Mouse (Mus musculus) urinary bladder, postnatal 10 days (tissue): ENCODE data around the gene Hemk1.

Experiments used
- DNase-seq: peaks from one replicate; pipeline ENCODE4 v3.0.0; 2022; ENCODE audit warnings: low spot score

The Hemk1 gene

DNA sequence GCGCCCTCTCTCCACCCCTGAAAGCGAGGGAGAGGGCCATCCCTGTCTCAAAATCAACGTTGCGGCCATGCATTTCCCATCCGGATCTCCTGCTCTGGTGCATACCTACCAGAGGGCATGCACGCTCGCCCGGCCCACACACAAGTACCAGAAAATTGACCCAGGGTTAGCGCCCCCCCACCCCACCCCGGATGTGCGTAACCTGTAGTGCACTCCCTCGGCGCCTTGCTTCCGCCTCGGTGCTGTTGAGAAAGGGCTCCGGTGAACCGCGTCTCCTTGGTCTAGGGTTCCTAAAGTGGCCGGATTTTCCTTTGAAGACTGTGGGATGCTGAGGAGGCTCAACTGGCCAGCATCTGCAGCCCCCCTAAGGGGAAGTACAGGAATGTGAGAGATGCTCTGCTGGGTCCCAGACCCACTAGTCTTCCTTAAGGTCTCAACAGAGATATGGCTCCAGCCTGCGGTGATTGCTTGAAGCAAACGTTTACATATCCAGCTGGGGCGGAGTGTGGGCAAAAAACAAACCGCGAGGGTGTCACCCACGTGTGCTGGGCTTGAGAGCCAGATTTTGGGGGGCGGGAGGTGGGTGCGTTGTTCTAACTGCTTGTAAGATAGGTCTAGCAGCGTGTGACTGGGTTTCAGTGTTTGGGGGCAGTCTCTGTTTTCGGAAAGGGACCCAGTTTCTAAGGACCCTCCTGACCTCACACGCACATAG, at the start of gene Hemk1:
Hemk1 (minus strand) TSS at position 179 of the 712 bp plus-strand sequence.
- DNase-seq, result no peak

DNA sequence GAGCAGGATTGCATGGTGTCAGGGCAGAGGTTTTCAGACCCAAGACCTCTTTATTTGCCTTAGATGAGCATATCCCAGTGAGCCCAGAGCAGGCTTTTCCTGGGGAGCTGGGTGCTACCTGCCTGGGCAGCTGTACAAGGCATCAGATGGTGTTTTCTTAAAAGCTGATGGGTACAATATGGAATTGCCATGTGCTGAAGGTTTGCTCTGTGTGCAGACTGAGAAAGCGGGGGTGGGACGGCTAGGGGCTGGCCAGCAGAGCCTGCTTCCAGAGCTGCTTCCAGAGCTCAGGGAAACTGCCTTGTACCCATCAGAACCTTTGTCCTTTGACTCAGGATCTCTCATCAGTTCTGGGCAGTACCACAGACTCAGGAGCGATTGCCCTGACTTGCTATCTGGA, 49.6 kb upstream of the Hemk1 start:
- DNase-seq, result no peak

DNA sequence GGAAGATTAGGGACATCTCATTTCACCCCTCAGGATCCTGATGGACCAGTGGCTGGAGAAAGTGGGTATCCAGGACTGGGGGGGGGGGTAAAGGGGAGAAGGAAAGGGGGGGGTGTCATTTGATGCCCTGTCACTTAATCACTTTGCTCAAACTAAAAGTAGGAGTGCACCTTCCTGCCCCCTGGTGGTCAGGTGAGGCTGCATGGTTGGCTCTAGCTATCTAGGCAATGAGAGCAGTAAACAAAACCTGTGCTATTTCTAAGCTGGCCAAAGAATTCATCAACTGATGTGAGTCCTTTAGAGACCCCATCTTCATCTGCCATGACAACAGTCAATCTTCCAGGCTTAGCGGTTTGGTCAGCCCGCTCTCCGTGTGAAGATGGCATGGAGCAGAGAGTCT, 48.6 kb upstream of the Hemk1 start:
- no peak for DNase-seq

DNA sequence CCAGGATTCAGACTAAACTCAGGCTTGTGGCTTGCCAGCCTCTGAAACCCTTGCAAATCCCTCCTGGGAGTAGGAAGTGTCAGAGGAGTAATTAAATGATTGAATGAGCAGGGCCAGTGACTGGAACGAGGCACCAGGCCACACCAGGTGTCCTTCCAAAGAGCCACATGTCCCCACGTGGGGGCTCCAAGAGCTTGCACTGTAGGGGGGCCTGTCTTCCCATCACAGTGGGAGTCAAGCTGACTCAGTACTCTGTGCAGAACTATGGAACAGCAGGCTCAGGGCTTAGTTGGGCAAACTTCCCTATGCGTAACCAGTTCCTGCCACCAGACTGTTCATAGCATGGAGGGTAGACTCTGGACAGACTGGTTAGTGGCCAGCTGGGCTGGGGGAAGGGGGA, 46.2 kb upstream of the Hemk1 start:
- DNase-seq, result no peak

DNA sequence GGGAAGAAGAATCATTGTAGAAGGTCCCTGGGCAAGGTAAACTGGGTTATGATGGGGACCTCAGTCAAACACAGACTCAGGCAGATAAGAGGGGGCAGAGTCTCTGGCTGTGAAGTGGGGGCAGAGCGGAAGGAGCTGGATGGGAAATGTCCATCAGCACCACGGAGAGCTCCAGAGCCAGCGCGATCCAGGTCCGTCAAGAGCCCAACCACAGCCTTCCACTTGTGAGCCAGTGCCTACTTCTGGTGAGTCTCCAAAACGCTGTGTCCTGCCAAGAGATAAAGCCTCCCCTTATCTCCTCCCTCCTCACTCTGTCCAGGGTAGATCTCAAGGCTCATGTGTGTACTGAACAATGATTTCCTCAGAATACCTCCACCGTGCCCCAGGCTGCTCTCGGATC, 43.6 kb upstream of the Hemk1 start:
- no peak for DNase-seq

DNA sequence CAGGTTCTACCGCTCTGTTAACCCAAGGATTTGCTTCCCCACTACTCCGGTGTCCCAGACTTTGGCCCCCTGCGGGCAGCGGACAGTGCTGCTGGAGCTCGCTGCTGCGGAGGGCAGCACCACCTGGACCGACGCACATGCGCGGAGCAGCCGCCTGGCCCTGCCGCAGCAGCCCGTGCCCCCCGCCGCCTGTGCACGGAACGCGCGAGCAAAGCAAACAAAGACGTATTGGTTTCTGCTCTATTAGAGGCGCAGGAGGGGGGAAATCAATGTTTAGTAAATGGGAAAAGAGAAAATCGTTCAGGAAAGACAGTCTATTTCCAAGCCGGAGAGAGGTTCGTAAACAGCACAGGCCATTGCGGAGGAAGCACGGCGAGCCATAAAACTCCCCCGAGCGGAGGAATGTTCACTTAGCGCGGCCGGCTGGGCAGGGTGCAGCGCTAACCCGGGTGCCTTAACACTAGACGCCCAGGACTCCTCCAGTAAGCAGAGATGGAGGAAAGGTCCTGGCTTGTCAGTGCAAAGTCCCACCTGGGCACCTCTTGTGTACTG, 39.9 kb upstream of the Hemk1 start:
- no peak for DNase-seq

DNA sequence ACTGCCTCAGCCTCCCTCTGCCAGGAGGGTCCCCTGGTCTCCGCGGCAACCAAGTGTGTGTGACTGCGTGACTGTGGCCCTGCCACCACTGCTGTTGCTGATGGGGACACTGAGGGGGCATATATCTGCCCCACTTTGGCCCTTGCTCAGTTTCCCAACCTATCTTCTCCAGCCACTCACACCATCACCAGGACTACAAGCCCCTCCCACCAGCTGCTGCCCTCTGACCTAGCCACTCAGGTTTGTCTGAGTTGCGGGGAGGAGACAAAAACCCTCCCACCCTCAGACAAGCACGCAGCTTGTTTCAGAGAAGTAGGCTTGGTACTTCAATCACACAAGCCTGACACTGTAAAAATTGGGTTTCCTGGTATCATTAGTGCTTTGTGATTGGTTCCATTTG, 37.3 kb upstream of the Hemk1 start:
- no peak for DNase-seq

DNA sequence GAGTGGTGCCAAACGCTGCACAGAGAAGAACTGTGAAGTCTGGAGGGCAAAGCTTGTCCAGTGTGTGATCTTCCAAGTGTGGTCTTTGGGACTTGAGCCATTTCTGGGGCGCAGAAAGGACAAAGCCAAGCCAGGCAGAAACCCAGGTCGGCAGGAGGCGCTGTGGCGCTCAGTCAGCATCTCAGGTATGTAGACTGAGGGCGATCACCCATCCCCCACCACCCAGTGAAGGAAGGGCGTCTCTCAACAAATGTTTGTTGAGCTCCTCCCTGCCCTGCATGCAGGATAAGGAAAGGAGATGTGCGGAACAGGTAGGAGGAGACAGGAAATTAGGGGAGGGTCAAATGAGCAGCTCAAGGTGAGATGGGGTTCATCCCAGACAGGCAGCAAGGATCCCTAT, 36.5 kb upstream of the Hemk1 start:
- no peak for DNase-seq

DNA sequence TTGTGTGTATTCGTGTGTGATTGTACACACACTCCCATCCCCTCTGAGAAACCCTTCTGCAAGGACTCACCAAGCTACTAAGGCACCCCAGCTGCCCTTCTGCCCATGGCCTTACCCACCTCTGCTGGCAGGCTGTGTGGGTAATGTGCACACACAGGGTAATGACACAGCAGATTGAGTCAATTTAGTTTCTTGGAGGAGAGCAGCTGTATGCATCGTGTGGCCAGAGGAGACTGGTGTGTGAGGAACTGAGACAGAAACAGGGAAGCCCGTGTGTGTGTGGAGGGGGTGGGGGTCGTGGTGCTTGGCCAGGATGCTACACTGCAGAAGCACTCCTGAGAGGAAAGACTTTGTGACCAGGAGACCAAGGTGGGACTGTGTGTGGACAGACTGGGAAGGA, 34.3 kb upstream of the Hemk1 start:
- no peak for DNase-seq

DNA sequence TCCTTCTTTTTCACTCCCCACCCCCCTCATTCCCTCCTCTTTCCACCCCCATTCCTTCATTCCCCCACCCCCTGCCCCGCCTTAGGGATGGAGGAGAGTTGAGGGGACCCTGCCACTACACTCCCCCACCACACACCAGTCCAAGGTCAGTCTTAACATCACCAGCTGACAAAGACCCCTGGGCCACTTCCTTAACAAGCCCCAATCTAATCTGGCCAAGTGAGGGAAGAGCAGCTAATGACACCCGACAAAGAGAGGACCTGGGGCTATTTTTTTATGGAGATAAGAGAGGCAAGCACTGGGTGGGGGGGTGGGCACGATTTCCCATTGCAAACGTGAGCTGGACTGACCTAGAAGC, 31.9 kb upstream of the Hemk1 start:
- no peak for DNase-seq

DNA sequence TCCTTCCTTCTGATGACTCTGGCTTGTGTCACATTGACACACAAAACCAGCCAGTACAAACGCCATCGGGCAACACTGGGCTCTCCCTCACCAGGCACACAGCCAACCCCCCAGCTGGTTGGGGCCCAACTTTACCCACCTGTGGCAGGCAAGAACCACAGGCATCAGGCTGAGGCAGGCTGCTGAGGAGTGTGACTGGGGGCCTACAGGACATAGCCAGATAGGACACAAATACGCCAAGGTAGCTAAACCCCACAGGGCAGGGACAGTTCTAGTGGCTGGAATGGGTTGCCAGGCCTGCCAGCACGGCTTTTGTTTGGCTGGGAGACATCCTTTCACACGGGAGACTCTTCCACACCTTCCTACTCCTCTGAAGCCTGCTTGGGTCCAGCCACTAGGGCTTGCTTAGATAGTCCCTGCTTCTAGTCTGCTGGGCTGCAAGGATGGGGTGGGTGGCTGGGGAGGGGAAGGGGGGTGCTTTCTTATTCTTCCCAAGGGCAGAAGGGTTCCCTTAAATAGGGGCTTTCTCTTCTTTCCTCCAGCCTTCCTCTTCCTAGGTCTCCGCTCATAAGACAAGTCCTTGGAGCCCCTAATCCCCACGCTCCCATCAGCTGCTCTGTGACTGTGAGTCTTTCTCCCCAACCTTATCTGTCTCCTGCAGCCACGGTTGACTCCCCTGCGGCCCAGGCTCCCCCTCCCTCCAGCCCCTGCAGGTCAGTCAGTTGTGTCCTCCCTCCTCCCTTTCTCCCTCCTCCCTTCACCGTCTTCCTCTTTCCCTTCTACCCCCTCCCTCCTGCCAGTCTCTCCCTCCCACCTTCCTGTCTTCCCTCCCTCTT, 31.3 kb upstream of the Hemk1 start:
- DNase-seq, result no peak

DNA sequence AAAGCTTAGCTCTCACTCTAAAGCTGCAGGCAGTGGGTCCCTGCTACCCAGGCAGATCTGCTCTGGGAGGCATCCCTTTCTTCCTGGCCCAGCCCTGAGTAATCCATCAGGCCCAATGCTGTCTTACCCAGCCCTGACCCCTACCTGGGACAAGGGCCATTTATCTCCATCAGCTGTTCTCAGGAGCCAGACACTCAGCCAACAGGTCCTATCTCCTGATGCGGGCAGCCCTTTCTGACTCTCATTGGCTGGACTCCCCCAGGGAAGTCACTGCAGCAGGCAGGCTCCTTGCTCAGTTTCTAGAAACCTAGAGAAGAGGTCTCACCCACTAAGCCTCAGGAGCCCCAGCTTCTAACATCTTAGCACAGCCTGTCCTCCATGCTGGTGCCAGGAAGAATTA, 30.2 kb upstream of the Hemk1 start:
- DNase-seq, result no peak

DNA sequence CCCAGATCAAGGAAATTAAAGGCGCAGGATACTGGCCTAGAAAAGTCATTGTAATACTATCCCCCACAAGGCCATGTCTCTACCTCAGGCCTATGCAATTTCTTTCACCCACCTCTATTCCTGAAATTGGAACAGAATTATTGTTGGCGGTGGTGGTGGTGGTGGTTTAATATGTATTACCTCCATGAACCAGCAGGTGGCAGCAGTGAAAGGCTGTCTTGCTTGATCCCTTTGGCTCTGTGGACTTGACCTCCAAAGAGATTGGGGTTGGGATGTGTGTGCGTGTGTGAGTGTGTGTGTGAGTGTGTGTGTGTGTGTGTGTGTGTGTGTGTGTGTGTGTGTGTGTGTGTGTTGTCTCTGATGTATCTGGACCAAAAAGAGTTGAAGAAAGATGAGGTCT, 28.5 kb upstream of the Hemk1 start:
- no peak for DNase-seq

DNA sequence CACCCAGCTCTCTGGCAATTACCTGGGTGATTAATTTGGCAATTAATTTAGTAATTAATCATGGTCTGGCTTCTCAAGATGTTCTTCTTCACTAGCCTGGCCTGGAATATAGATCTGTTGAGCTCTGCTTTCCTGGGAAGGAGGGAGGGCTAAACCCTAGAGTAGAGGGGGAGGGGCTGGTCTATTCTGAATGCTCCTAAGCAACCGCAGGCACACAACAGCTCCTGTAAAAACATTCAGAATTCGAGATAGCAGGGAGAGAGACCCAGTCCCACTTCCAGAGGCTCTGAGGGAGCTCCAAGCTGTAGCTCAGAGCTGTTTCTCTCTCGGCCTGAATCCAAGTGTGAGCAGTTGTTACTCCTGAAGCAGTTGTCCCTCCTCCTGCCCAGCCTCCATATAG, 22.8 kb upstream of the Hemk1 start:
- no peak for DNase-seq

DNA sequence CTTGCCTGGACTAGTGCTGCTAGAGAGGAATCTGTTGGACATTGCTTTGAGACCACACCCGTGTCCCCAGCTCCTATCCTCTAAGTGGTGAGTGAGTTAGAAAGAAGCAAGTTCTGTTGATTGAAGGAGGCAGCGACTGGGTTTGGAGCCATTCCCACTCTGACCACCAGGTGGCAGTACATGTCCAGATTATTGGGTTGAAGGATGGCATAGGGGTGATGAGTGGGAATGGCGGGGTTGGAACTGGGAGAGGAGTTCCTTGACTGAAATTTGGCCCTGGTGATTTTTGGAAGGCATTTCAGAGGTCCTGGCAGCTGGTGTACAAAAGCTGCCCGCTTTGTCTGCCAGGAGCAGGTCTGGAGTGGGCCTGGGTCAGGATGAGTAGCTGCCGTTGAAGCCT, 19.5 kb upstream of the Hemk1 start:
- peak; percentile 46 for DNase-seq

DNA sequence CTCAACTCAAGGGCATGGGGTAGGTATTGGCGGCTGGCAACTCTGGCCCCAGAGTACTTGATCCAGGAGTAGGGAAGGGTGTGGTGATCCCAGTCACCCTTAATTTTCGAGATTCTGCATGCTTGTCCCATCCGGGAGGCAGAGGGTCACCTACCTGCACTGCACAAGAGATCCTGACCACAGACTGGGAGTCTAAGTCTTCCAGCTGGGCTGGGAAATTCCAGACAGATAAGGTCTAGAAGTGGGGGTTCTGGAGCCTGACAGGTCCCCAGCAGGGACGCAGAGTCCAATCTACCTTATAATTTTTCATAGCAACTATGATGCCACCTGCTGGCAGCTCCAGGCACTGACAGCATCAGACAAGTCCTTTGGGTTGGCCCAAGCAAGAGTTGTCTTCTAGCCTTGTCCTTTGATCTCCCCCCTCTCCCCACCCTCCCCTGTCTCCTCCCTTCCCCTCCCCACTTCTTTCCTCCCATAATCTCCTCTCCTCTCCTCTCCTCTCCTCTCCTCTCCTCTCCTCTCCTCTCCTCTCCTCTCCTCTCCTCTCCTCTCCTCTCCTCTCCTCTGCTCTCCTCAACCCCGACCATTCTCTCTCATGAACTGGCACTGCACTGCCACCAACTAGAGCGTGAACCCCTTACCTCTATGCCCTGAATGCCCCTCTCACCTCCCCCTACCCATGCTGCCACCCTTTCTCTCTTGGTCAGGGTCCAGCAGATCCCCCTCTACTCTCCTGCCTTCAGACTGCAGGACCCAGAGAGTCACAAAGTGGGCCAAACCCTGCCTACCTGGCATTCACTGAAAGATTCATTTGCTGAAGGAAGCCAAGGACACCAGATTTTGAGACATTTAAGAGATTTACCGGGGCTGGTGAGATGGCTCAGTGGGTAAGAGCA, 18.0 kb upstream of the Hemk1 start:
- no peak for DNase-seq

DNA sequence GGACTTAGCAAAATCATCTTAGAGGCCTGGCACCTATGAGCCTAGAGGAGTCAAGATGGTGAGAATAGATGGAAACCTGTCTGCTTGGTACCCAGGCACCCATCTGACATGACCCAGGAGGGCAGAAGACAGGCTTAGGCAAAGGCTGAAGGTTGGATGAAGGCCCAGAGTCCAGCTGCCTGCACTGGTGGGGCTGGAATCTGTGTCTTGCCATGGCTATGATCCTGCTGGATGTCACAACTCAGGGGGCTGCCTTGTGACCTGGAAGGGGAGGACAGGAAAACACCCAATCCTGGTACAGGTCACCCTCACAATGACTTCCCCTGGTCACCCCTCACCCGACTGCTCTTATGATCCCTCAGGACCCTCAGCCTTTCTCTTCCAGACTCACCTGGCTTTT, 16.7 kb upstream of the Hemk1 start:
- no peak for DNase-seq

DNA sequence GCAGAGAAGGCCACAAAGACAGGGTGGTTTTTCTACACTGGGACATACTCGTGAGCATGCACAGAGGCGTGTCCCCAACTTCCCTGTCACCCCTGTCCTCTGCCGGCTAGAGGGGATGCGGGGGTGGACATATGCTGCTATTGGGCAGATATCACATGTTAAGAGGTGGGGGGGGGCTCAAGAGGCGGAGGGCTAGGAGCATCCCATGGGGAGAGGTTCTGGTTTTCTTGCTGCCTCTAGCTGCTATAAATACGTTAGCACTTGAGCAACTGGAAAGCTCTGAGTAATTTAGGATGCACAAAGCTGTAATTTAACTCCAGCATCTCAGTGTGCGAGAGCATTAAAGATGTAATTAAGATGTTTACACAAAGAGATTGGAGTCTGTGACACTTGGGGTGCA, 11.2 kb upstream of the Hemk1 start:
- DNase-seq, result no peak

DNA sequence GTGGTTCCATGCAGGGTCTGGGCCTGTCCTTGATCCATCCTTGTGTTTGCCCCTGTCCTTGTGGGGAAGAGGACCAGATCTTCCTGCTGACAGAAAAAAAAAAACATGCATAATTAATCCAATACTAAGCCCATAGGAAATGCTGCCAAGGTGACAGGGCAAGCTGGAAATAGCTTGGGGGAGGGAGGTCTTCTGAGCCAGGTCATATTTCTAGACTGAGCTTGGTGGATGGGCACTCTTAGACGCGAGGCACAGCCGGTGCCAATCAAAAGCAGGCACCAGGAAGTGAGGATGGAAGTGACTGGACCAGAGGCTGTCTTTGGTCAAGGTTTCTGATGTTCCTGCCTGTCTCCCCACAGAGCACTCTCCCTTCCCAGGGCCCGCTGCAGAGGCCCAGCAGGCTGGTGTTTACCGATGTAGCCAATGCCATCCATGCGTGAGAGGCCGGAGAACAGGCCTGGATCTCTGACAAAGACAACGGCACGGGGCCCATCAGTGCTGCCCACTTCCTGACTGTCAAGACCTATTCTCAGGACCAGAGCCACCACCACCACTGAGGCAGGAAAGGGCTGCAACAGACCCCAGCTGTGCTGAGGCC, 9.5 kb upstream of the Hemk1 start:
- no peak for DNase-seq

DNA sequence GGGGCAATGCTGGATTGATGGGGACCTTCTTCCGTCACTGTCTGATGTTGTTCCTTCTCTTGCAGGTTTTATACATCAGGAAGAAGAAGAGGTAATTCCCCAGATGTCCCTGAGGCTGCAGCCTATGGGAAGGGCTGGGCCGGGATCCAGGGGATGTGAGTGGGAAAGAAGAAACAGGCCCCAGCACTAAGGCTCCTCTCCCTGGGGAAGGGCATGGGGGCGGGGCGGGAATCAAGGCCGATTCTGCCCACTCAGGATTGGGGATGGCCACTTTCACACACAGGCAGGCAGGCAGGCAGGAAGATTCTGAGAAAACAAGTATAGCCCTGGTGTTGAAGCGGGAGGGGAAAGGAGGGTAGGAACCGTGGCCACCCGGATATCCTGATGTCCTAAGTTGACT, 7.9 kb upstream of the Hemk1 start:
- DNase-seq, result no peak

DNA sequence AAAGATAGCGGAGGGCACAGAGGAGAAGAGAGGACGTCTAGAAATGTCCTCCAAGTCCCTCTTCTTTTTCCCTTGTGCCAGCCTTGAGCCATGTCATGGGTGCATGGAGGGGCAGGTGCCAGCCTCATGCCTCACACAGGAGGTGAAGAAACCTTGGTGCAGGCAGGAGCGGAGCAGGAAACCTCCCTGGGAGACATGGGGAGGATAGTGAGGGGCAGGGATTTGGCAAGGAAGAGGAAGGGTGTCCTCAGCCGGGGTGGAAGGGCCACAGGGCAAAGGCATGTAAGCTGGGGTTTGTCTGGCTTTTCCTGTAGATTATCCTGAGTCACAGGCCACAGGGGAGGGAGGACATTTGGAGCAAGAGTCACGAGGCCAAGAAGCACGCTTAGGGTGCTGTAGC, 5.9 kb upstream of the Hemk1 start:
- no peak for DNase-seq
